Mouse (Mus musculus): ENCODE results near the gene Ttll8. TPM values are rescaled to one million over a fixed set of nuclear protein-coding genes. Genes with fewer than 3 reads are reported as not detected.

The Ttll8 gene
- polyA plus RNA-seq, 1 experiment from 2014 or later: not detected

DNA sequence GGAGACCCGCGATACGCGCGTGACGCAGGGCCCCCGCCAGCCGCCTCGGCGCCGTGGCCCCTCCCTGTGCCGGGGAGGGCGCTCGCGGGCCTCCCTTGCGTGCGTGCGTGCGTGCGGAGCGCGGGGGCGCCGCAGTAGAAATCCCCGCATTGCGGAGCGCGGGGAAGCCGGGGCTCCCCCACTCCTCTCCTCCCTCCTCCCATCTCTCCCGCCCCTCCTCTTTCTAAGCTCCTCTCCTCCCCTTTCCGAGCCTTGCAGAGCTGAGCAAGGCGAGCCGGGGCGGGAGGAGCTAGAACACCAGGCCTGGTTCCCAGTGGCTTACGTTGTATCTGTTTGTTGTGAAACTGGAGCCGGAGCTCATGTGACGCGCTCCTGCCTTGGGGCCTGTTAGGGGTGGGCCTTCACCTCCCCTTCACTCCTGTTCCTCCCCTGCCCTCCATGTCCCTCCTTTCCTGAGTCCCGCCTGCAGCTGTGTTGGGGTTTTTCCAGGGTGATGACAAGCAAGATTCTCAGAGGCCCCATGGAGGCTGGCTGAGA lies 90.5 kb downstream of the Ttll8 start:
- H3K27ac ChIP-seq: peak overlapping the region; percentile 98
- H3K4me3 ChIP-seq: peak overlapping the region; percentile 96
- 0% methylated on average over 27 of the region's 39 CpGs for WGBS
- ATAC-seq (ENCODE audit: borderline replicate concordance, extremely low read depth, low FRiP score, low TSS enrichment): peak; percentile 78
- peaks cover 57% of the 10 kb centered on the region for H3K4me1 ChIP-seq
- no peaks in the 10 kb centered on the region for H3K27me3 ChIP-seq
- peaks cover 23% of the 10 kb centered on the region for H3K36me3 ChIP-seq
- peak overlapping the region; percentile 92 for H3K4me2 ChIP-seq
- peak overlapping the region; percentile 96 for H3K9ac ChIP-seq
- no peaks in the 10 kb centered on the region for H3K9me3 ChIP-seq

DNA sequence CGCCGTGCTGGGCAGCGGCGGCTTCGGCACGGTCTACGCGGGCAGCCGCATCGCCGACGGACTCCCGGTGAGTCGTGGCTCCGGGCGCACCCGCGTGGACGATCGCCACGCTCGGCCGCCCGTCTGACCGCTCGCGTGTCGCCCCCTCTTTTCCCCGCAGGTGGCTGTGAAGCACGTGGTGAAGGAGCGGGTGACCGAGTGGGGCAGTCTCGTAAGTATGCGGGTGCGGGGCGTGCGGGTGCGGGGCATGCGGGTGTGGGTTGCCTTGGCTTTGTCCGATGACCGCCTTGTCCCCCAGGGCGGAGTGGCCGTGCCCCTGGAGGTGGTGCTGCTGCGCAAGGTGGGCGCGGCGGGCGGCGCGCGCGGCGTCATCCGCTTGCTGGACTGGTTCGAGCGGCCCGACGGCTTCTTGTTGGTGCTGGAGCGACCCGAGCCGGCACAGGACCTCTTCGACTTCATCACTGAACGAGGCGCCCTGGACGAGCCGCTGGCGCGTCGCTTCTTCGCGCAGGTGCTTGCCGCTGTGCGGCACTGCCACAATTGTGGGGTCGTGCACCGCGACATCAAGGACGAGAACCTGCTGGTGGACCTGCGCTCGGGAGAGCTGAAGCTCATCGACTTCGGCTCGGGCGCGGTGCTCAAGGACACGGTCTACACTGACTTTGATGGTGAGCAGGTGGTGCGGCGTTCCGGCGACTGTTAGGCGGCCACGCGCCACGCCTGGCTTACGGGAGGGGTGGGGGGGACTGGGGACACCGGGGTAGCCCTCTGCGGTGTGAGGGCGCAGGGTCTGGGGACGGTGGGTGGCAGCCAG lies 91.1 kb downstream of the Ttll8 start:
- H3K27ac ChIP-seq: peak overlapping the region; percentile 98
- 0 out of 2 replicates have a peak, but pooled peaks have one; percentile 0 for ATAC-seq (ENCODE audit: borderline replicate concordance, extremely low read depth, low FRiP score, low TSS enrichment)
- H3K27me3 ChIP-seq: no peaks in the 10 kb centered on the region
- peak overlapping the region; percentile 92 for H3K4me2 ChIP-seq
- peaks cover 56% of the 10 kb centered on the region for H3K4me1 ChIP-seq
- H3K9me3 ChIP-seq: no peaks in the 10 kb centered on the region
- H3K36me3 ChIP-seq: peaks cover 23% of the 10 kb centered on the region
- H3K4me3 ChIP-seq: peak overlapping the region; percentile 96
- H3K9ac ChIP-seq: peak overlapping the region; percentile 96
- WGBS: under 1% methylated on average over 95 of the region's 98 CpGs

DNA sequence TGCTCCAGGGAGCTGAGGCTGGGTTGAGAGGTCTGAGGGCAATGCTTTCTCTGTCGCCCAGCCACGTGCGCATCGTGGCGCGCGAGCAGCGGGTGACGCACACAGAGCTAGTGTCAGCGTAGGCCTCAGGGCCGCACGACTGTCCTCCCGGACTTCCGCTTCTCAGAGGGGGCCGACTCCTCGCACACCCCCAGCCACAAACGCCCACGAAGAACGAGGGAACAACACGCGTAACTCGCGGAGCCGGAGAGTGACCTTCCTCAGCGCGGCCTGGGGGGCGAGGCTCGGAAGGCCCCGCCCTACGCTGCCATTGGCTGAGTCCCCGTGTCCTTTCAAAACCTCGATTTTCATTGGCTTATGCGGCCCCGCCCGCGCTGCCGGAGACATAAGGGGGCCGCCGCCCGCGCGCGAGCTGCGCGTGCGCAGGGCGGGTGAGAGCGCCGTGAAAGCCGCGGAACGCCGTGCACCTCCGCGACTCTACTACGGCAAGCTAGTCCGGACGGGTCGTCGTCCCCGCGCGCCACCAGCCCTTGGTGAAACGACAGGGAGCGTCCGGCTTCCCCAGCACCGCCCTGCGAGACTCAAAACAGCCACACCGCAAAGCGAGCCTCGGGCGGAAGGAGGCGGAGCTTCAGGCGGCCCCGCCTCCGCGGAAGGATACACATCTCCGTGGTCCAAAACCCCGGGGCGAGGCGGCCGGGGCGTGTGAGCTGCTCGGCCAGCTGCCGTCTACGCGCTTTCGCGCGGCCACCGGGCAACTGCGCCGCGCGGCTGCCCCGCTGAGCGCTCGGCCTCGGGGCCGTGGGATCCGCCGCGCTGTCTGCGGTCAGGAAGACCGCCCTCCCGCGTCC lies 92.2 kb downstream of the Ttll8 start, which contains the start of gene Pim3:
Gene Pim3 (plus strand): TSS at position 415 of the 851 bp plus-strand sequence.
- Histone ChIP-seq H3K9ac (peak within 1 kb of the TSS; percentile 96), H3K4me3 (peak within 1 kb of the TSS; percentile 96), H3K27me3 (no peaks in the 10 kb centered on the region), H3K4me2 (peak within 1 kb of the TSS; percentile 92), H3K4me1 (peaks cover 46% of the 10 kb centered on the region), H3K27ac (peak within 1 kb of the TSS; percentile 98), H3K9me3 (no peaks in the 10 kb centered on the region), H3K36me3 (peaks cover 23% of the 10 kb centered on the region)
- ATAC-seq (ENCODE audit: borderline replicate concordance, extremely low read depth, low FRiP score, low TSS enrichment): peak; percentile 84
- WGBS: under 1% methylated on average over 102 of the region's 107 CpGs

DNA sequence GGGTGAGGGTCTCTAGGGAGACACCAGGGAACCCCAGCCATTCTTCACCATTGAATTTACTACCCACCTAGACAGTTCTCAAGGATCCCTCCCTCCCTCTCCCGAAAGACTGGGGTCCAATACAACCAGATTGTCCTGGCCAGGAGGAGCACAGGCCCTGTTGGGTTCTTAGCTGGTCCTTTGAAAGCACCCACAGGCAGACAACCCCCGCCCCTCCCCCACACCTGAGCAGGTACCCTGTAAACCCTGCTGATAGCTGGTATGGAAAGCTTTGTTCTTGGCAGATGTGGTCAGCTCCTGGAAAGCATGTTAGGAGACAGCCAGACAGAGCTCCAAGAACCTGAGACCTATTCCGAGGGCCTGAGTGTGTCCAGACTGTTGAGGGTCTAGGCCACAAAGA lies 93.4 kb downstream of the Ttll8 start:
- no peak overlapping the region for H3K27ac ChIP-seq
- ATAC-seq (ENCODE audit: borderline replicate concordance, extremely low read depth, low FRiP score, low TSS enrichment): no peak
- 87% methylated on average over 3 of the region's 3 CpGs for WGBS
- peaks cover 37% of the 10 kb centered on the region for H3K4me1 ChIP-seq
- no peak overlapping the region for H3K4me3 ChIP-seq
- no peak overlapping the region for H3K4me2 ChIP-seq
- no peak overlapping the region for H3K9ac ChIP-seq
- H3K36me3 ChIP-seq: peaks cover 16% of the 10 kb centered on the region
- H3K27me3 ChIP-seq: no peaks in the 10 kb centered on the region
- no peaks in the 10 kb centered on the region for H3K9me3 ChIP-seq

DNA sequence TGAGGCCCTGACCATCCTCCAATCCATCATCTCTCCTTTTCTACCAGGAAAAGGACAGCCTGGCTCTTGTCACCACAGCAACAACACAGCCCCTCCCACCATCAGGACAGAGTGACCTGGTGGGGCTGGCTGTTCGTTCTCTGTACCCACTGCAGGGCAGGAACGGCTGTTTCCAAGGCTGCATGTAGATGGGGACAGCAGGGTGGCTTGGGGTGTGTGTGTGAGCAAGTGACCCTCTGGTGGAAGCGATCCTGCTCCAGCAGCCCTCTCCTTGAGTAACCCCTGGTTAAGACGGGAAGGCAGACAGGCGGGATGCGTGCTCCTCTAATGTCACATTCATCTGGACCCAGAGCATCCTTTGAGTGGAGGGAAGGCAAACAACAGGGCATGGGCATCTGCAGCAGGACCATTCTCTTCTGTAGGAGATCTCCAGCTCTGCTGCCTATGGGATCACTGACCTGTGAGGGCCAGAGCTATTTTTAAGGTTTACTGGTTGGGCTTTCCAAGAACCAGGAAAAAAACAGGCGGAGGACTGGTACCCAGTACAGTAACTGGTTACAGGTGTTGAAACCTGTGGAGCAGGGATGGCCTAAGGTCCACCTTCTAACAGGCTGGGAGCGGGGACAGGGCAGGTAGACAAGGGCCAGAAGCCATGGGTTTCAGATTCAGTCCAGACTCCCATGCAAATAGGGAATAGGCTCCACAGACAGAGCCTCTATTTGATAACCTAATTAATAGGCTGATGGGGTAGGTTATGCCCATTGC lies 94.8 kb downstream of the Ttll8 start:
- H3K36me3 ChIP-seq: peaks cover 2% of the 10 kb centered on the region; the same call in 1 of the 2 replicates
- ATAC-seq (ENCODE audit: borderline replicate concordance, extremely low read depth, low FRiP score, low TSS enrichment): no peak
- no peak overlapping the region for H3K9ac ChIP-seq
- peaks cover 37% of the 10 kb centered on the region for H3K4me1 ChIP-seq
- no peaks in the 10 kb centered on the region for H3K9me3 ChIP-seq
- H3K4me3 ChIP-seq: no peak overlapping the region
- H3K27ac ChIP-seq: no peak overlapping the region
- WGBS: 63% methylated on average over 8 of the region's 8 CpGs
- no peak overlapping the region for H3K4me2 ChIP-seq
- H3K27me3 ChIP-seq: no peaks in the 10 kb centered on the region

DNA sequence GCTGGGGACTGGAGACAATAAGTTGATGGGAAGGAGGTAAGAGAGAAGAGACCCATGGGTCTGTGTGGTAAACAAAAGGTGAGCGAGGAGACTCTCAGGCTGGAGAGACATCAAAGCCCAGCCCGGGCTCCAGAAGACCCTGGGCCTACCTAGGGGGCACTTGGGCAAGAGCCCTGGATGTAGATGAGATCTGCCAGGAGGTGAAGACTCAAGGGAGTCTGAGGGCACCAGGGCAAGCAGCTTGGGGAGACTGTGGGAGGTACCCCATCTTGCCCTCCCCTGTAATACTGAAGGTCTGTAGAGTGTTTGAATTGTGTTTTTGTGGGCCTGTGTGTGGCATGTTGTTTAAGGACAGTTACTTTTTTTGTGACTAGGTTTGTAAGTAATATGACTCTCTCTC lies 95.5 kb downstream of the Ttll8 start:
- no peak overlapping the region for H3K27ac ChIP-seq
- ATAC-seq (ENCODE audit: borderline replicate concordance, extremely low read depth, low FRiP score, low TSS enrichment): no peak

DNA sequence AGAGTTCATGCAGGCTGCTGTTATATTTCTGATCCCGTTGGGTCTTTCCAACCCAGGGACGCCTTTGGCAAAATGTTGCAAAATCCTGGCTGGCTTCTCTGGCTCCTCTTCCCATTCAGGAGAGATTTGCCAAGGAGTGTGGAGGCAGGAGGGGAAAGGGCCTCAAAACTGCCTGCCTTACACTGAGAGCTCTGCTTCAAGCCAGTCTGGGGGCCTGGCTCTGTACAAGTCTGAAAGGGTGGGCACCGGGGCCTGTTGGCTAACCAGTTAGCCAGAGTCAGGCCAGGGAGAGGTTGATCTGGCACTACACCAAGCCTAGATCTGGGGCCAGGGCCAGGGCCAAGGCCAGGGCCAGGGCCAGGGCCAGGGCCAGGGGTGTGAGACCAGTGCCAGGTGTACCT lies 96.1 kb downstream of the Ttll8 start:
- Histone ChIP-seq H3K9me3 (no peaks in the 10 kb centered on the region), H3K36me3 (no peaks in the 10 kb centered on the region), H3K27ac (no peak overlapping the region), H3K4me1 (peaks cover 39% of the 10 kb centered on the region), H3K4me3 (no peak overlapping the region), H3K27me3 (no peaks in the 10 kb centered on the region), H3K9ac (no peak overlapping the region), H3K4me2 (no peak overlapping the region)
- ATAC-seq (ENCODE audit: borderline replicate concordance, extremely low read depth, low FRiP score, low TSS enrichment): no peak
- 60% methylated on average over 3 of the region's 3 CpGs for WGBS

More for the DNA sequence above, 95.5 kb downstream of the Ttll8 start:
- Histone ChIP-seq H3K27me3 (no peaks in the 10 kb centered on the region), H3K4me1 (peaks cover 39% of the 10 kb centered on the region), H3K4me2 (no peak overlapping the region), H3K36me3 (no peaks in the 10 kb centered on the region), H3K9ac (no peak overlapping the region), H3K9me3 (no peaks in the 10 kb centered on the region), H3K4me3 (no peak overlapping the region)
- 52% methylated on average over 2 of the region's 2 CpGs for WGBS

DNA sequence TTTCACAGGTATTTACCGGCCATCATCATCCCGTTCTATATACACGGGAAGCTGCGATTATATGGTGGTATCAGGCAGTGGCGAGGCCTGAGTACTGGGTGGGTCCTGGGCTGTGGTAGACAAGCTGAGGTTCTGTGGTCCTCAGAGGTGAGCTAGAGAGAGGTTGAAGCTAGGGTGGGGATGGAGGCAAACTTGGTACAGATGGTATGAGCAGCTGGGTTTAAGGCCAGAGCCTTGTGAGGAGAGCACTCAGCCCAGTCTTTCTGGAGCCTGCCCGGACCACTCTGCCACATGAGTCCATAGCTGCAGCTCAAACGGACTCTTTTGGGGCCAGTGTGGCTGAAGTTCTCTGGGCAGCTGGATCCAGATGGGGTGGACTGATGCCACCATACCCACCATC lies 96.9 kb downstream of the Ttll8 start:
- Histone ChIP-seq H3K27ac (no peak overlapping the region), H3K27me3 (no peaks in the 10 kb centered on the region), H3K4me3 (no peak overlapping the region), H3K36me3 (no peaks in the 10 kb centered on the region), H3K4me1 (peaks cover 40% of the 10 kb centered on the region), H3K4me2 (no peak overlapping the region), H3K9ac (no peak overlapping the region), H3K9me3 (no peaks in the 10 kb centered on the region)
- WGBS: 88% methylated on average over 7 of the region's 7 CpGs
- no peak for ATAC-seq (ENCODE audit: borderline replicate concordance, extremely low read depth, low FRiP score, low TSS enrichment)

DNA sequence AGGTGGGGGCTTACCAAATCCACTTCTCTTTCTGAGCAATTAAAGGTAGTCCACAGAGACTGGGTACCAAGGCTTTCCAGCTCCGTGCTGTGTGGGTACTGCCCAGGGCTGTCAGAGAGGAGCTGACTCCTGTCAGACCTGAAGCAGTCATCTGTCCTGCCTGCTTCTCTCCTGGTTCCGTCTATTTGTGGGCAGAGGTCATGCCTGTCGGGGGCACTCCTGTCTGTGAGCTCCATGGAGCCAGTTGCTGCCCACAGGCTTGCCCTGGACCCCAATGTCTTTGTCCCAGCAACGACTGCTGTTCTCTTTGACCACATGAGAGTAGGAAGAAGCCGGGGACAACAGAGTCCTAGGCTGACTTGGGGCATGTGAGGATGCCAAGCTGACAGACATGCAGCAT lies 97.6 kb downstream of the Ttll8 start:
- Histone ChIP-seq H3K9me3 (no peaks in the 10 kb centered on the region), H3K9ac (no peak overlapping the region), H3K4me2 (no peak overlapping the region), H3K4me1 (peaks cover 45% of the 10 kb centered on the region), H3K27ac (no peak overlapping the region), H3K27me3 (no peaks in the 10 kb centered on the region), H3K4me3 (no peak overlapping the region), H3K36me3 (no peaks in the 10 kb centered on the region)
- WGBS: 75% methylated on average over 5 of the region's 5 CpGs
- ATAC-seq (ENCODE audit: borderline replicate concordance, extremely low read depth, low FRiP score, low TSS enrichment): no peak

DNA sequence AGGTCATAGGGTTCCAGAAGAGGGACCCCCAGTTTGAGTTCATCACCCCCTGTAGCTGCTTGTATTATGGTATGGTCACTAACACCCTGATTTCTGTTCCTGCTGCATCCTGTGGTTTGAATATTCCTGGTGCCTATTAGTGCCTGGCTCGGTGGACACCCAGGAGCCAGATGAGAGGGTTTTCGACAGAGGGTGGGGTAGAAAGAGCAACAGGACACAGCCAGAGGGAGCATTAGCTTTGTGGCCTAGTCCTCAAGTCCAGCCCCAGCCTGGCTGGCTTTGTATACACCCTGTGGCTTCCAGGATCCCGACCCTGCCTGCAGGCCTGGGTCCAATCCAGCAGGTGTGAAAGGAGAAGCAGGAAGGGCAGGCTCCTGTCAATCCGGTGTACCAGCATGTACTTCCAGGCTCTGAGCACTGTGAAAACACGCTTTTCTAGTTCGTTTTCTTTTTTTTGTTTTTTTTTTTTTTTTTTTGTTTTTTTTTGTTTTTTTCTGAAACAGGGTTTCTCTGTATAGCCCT lies 98.3 kb downstream of the Ttll8 start:
- ATAC-seq (ENCODE audit: borderline replicate concordance, extremely low read depth, low FRiP score, low TSS enrichment): no peak
- Histone ChIP-seq H3K4me1 (peaks cover 43% of the 10 kb centered on the region), H3K9ac (no peak overlapping the region), H3K4me2 (no peak overlapping the region), H3K27me3 (no peaks in the 10 kb centered on the region), H3K27ac (no peak overlapping the region), H3K4me3 (no peak overlapping the region), H3K9me3 (no peaks in the 10 kb centered on the region), H3K36me3 (no peaks in the 10 kb centered on the region)
- 79% methylated on average over 6 of the region's 6 CpGs for WGBS
